Mouse (Mus musculus) cerebellum, adult 9-11 months (tissue): ENCODE measurements at regions not wholly inside any gene's neighbourhood (a gene's known extent, or its start where the extent isn't known, plus 50 kb on each side); places are given as distances from the start of the nearest gene placed in this dataset.

Experiments used
- DNase-seq: peaks from one replicate; pipeline ENCODE4 v3.0.0; 2022

DNA sequence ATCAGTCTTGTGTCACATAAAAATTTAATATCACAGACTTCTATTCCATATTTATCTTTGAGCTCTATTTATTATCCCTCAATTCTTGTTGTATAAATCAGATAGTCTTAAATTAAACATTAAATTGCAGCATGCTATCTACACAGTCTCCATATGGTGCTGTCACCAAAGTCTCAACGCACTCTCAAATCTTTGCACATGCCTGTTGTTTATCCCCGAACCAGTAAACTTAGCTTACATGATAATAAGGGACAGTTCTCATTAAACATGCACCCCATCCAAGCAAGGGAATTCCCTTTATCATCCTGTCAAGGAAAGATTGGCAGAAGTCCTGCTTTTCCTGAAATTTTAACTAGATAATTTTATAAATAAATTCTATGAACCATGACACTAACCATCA is 483.8 kb downstream of the Basp1 start:
- no peak for DNase-seq

DNA sequence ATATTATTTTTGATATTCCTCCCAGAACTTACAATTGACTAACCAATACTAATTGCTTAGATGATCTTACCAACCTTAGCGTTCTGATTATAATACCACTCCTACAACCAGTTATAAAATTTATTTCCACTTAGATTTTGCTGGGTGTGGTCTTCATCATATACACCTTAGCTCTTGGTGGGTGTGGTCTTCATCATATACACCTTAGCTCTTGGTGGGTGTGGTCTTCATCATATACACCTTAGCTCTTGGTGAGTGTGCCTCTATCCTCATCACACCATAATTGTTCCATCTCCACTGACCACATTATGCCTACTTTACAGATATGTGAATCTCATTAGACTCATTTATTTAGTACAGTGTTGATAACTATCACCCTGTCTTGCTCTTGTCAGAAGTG is 501.7 kb downstream of the Basp1 start:
- no peak for DNase-seq

GRCm38 (mm10) chr15:24911466-24911865 is 502.1 kb downstream of the Basp1 start:
- no peak for DNase-seq

DNA sequence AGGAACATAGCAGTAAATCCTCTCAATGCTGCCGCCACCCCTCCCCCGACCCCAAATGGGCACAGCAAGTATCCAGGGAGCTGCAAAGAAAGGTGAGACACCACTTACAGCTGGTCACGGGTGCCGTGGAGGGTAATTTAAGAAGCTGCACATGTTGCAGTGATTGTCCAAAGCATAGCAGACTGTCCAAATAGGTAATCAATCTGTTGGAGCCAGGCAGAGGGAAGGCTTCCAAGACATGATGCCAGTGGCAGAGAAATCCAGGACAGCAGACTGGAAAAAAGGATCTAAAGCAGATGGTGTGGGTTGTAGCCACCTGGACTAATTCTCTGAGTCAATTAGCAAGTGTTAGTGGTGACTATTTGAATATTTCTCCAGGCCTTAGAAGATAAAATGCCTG is 506.6 kb downstream of the Basp1 start:
- peak; percentile 91 for DNase-seq

DNA sequence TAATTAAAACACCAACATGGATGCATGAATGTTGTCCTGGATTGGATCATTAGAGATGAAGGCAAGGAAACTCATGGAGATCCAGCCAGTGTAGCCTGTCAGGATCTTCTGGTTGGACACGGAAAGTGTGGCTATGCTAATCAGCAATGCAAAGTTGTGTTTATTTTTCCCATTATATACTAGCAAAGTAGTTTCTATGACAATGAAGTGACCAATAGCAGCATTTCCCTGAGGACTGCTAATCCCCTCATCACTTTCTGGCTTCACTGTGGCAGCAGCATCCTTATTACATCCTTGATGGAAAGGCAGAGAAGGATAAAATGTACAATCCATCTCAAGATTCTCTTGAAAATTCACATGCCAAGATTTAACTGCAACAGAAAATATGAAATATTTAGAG is 534.7 kb downstream of the Basp1 start:
- no peak for DNase-seq

GRCm38 (mm10) chr15:24877711-24878598 is 535.6 kb downstream of the Basp1 start:
- no peak for DNase-seq

DNA sequence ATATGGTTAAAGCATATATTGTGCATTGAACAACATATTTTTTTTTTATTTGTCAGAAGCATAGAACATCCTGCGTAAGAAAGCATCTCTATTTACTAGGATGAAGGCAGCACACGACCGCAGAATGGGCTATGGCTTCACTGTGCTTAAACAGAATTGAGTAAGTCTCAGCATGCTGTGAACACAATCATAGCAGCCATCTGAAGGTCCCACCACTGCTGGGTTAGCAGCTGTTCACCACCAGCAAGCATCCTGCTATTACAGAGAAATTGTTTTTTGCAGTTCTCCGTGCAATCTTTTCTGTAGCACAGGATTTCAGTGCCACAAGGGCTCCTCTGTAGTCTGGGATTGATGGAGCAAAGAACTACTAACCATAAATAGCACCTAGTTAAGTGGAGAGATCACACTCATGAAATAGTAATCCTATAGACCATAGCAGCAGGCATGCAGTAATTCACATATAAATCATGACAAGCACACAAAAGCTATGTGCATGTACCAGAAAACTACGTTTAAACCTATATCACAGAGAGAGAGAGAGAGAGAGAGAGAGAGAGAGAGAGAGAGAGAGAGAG is 537.3 kb downstream of the Basp1 start:
- DNase-seq, result no peak

GRCm38 (mm10) chr15:24840271-24840670 is 573.3 kb downstream of the Basp1 start:
- no peak for DNase-seq

DNA sequence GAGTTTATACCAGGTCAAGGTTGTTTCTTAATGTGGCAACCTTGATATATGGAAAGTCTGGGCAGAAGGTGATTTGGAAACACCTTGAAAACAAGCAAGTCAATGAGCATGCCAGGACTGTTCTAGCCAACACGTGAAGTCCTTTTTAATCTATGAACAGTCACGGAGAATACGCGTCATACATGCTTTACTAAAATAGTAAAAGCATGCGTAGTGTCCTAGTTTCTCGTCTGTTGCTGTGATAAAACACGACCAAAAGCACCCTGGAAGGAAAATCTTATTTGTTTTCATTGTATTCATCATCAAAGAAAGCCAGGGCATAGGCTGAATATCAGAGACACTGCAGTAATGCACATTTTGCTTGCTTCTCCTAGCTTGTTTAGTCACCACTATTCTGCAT is 575.2 kb downstream of the Basp1 start:
- DNase-seq, result no peak

- no peak for DNase-seq
These were observed 585.7 kb downstream of the Basp1 start for GRCm38 (mm10) chr15:24827881-24828280.

DNA sequence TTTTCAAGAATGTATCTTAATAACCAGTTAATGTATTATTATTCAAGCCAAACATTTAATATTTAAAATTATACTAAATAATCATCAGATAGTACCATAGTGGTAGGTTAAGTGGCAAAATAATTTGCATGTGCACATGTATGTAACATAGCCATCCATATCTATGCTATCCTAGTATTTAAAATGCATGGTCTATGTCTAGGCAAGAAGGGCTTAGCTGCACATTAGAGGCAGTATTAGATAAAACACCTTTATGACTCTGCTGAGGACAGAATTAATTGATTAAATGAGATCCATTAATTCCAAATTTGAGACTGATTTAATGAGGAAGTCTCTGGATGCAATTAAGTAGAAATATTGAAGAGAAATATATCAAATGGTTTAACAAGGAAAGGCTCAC is 586.3 kb downstream of the Basp1 start:
- no peak for DNase-seq

GRCm38 (mm10) chr15:24796836-24797235 is 616.7 kb downstream of the Basp1 start:
- DNase-seq, result no peak

DNA sequence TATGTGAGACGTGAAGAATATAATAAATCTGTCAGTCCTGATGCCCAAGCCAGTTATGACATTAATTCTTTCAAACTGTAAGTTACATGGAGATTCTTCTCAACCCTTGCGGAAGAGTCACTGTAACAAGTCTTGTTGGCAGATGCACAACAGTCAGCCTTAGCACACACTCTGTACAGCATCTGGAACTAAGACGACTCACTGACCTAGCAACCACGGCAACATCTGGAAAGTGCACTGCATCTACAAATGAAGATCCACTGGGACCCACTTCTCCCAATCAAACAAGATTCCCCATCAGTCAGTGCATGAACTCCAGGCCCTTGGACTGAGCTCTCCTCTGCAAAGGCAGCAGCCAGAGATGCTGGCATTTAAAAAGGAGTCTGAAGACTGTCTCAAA is 620.2 kb downstream of the Basp1 start:
- no peak for DNase-seq

DNA sequence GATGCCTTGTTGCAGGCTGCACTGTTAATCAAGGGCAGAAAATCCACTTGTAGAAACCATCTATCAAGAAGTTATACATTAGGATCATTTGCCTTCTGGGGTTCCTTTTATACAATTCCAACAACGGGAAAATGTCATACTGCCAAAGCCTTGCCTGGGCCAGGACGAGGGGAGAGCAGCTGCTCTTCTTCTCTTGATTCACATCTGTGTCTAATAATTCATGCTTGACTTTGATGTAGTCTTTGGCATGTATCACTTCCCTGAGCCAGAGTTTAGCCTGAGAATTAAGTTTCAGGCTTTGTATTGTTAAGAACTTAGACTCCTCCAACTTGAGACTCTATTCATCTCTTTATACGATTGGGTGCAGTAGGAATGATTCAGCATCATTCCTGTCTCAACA is 627.2 kb downstream of the Basp1 start:
- no peak for DNase-seq

- DNase-seq, result no peak
These were observed 635.3 kb downstream of the Basp1 start for GRCm38 (mm10) chr15:24778234-24778633.

DNA sequence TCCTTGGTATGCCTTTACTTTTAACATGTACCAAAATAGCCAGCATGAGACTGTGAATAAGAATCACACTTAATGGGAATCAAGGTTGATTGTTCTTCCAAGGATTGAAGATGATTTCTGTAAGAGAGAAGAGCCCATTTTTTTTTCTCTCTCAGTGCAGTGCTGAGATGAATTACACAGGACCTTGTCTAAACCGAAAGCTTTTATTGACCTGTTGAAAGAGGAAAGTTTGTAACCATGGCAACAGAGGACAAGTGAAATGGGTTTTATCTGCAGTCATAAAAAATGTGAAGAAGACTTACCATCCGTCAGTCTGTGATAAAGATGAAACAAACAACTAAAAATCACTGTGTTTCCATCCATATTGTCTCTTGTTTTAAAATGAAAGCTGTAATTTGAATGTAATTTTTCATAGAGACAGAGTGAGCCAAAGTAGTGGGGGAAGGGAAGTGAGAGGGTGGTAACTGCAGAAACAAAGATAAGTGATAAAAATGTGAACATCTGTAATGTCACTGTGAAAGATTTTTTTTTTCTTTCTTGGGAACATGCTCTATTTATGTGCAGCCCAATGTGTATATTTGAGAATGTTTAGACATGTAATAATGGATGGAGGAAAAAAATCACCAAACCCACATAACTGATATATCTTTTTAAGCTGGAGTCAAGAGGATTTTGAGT is 661.9 kb downstream of the Basp1 start:
- DNase-seq, result no peak

- no peak for DNase-seq
These were observed 670.3 kb downstream of the Basp1 start for GRCm38 (mm10) chr15:24743240-24743639.

- no peak for DNase-seq
These were observed 688.4 kb downstream of the Basp1 start for GRCm38 (mm10) chr15:24725170-24725569.

- peak; percentile 7 for DNase-seq
These were observed 688.9 kb downstream of the Basp1 start for GRCm38 (mm10) chr15:24724664-24725063.

DNA sequence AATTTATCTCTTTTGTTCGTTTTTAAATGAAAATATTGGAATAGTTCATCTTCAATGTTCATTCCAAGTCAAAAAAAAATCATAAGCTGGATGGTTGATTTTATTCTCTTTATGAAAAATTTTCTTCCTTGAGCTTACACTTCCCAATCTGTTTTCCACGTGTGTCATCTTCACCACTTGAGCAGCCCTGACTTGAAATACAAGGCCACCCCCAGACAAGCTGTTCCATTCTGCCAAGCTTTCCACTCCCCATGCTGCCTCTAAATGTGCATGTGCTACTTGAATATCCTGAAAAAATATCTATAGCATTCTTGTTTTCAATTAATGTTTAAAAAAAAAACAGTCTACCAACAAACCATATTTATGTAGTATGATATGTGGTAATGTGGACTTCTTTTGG is 693.2 kb downstream of the Basp1 start:
- no peak for DNase-seq

DNA sequence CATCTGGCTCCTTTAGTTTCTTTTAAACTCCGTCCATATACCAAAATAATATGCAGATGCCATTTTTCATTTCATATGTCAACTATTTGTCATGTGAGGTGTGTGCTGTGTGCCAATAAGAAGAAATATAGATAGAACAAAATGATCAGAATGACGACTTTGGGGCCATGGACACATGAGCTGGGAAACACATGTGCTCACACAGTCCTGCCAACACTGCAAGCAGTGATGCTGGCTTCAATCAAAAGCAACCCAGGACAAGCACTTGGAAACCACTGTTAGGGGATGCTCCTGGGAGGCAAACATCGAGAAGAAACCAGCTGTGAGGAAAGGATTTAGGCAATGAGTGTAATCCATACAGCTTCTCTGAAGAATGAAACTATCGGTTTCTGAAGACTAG is 731.4 kb downstream of the Basp1 start:
- no peak for DNase-seq

- no peak for DNase-seq
These were observed 764.6 kb downstream of the Basp1 start for GRCm38 (mm10) chr15:24648938-24649337.

DNA sequence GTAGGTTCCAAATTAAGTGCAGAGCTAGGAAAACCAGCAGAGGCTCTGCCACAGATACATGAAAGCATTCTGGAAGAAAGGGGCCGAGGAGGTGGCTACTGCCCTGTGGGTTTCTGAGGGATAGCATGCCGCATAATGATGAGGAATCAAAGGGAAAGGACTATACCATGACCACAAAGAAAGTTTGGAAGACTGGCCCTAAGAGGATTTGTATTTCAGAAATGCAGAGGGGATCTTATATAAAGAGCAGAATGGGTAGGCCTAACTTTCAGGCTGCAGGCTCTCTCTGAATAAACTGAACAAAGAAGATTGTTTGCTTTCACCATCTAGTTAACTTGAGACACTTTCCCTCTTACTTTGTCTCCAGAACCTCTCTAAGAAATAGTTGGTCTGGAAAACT is 777.9 kb downstream of the Basp1 start:
- no peak for DNase-seq

GRCm38 (mm10) chr15:24596242-24596641 is 817.3 kb downstream of the Basp1 start:
- DNase-seq, result no peak
